Mouse (Mus musculus): ENCODE data around the gene Cckbr. TPM values are rescaled to one million over a fixed set of nuclear protein-coding genes. Genes with fewer than 3 reads are reported as not detected.

Cckbr gene
- polyA plus RNA-seq, 1 experiment from 2014 or later = 0.25 TPM

DNA sequence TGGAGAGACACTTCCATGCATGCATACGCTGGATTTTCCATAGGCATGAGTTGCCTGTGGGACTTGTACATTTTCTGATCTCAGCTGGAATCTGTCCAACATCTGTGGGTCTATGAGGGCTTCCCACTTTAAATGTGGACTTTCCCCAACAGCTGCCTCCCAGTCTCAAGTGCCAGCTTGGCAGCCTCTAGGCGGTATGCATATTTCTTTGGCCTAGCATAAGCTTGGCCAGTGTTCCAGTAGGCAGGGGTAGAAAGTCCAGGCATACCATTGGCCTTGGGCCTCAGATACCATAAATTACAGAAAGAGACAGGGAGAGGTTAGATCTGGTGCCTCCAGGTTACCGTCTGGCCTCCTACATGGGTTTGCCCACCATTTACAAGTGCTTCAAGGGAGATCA, 72.3 kb downstream of the Cckbr start:
- Histone ChIP-seq H3K4me3 (ENCODE audit: low read depth, low read length) (no peak overlapping the region), H3K4me1 (ENCODE audit: insufficient read depth) (no peaks in the 10 kb centered on the region), H3K36me3 (ENCODE audit: insufficient read depth) (no peaks in the 10 kb centered on the region), H3K4me2 (no peak overlapping the region), H3K27ac (ENCODE audit: low read depth) (no peak overlapping the region), H3K27me3 (ENCODE audit: insufficient read depth, low read length) (no peaks in the 10 kb centered on the region), H3K9me3 (ENCODE audit: low read depth, low read length) (no peaks in the 10 kb centered on the region), H3K9ac (no peak overlapping the region)
- 91% methylated on average over 3 of the region's 3 CpGs for WGBS
- no peak for DNase-seq
- no peak for ATAC-seq (ENCODE audit: insufficient read depth)
- TF ChIP-seq CTCF (IDR thresholded peaks at IDR 0.05; ENCODE audit: low read depth) = no peak

DNA sequence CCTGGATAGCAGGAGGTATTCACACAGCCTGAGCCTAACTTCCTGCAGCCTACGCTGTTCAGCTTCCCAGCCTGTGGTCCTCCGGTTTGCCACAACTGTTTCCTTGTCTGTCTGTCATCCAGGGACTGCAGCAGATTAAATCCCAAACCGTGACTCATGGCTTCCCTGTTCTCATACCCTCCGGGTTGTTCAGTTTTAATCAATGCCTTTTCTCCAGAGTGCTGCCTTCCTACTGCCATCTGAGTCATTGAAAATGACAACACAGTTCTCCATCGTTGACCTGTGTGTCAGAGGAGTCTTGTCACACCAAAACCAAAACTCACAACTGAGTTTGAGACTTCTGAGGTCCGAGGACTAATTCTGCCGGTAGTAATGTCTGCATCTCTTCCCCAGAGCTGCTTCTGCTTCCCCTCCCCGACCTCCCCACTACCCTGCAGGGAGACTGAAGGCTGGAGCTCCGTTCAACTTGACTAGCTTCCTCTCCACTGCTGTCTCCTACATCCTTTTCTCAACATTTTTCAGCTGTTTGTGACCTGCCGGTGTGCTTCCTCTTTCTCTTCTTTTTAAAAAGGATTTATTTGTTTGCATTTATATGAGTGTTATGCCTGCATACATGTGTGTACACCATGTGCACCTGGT, 73.4 kb downstream of the Cckbr start:
- Histone ChIP-seq H3K9ac (no peak overlapping the region), H3K27me3 (ENCODE audit: insufficient read depth, low read length) (no peaks in the 10 kb centered on the region), H3K4me2 (no peak overlapping the region), H3K4me3 (ENCODE audit: low read depth, low read length) (no peak overlapping the region), H3K9me3 (ENCODE audit: low read depth, low read length) (no peaks in the 10 kb centered on the region), H3K36me3 (ENCODE audit: insufficient read depth) (no peaks in the 10 kb centered on the region), H3K4me1 (ENCODE audit: insufficient read depth) (no peaks in the 10 kb centered on the region), H3K27ac (ENCODE audit: low read depth) (no peak overlapping the region)
- DNase-seq (no peak), ATAC-seq (ENCODE audit: insufficient read depth) (no peak)
- WGBS = 49% methylated on average over 10 of the region's 10 CpGs
- TF ChIP-seq CTCF (IDR thresholded peaks at IDR 0.05; ENCODE audit: low read depth) = no peak

DNA sequence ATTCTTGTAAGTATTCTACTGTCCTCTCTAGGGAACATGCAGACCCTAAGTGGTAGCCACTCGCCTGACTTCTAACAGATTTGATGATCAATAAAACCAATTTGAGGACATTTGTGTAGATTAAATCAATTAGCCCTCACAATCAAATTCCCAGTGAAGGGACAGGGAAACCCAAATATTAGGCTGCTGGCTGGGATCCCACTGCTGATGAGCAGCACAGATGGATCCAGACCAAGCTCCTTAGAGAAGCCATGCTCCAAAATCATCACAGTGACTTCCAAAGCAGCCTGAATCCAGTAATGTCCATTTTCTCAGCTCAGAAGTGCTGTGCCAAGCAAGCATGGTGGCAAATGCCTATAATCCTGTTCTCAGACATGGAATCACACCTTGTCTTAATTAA, 74.1 kb downstream of the Cckbr start:
- TF ChIP-seq CTCF (IDR thresholded peaks at IDR 0.05; ENCODE audit: low read depth) = no peak
- Histone ChIP-seq H3K27ac (ENCODE audit: low read depth) (no peak overlapping the region), H3K9me3 (ENCODE audit: low read depth, low read length) (no peaks in the 10 kb centered on the region), H3K4me3 (ENCODE audit: low read depth, low read length) (no peak overlapping the region), H3K36me3 (ENCODE audit: insufficient read depth) (no peaks in the 10 kb centered on the region), H3K4me1 (ENCODE audit: insufficient read depth) (no peaks in the 10 kb centered on the region), H3K9ac (no peak overlapping the region), H3K4me2 (no peak overlapping the region), H3K27me3 (ENCODE audit: insufficient read depth, low read length) (no peaks in the 10 kb centered on the region)
- 78% methylated on average over 1 of the region's 1 CpGs for WGBS
- no peak for ATAC-seq (ENCODE audit: insufficient read depth)
- no peak for DNase-seq

DNA sequence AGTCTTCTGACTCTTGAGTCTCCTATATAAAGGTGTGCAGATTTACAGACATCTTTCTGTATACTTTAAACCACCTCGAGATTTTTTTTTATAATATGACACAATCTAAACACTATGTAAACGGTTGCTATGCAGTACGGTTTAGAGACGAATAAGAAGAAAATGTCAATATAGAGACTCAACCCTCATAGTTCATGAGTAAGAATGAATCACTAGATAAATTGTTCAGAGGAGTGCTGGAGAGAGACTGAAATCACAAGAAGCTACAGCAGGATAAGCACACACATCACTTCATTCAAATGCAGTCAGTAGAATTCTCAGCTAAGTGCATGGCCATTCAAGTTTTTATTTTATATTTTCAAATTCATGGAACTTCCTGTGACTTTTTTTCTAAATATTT, 76.5 kb downstream of the Cckbr start:
- no peaks in the 10 kb centered on the region for H3K27me3 ChIP-seq (ENCODE audit: insufficient read depth, low read length)
- no peak for TF ChIP-seq CTCF (IDR thresholded peaks at IDR 0.05; ENCODE audit: low read depth)
- WGBS = 60% methylated on average over 4 of the region's 4 CpGs
- no peak overlapping the region for H3K4me2 ChIP-seq
- ATAC-seq (ENCODE audit: insufficient read depth) = no peak
- H3K9me3 ChIP-seq (ENCODE audit: low read depth, low read length) = no peaks in the 10 kb centered on the region
- no peaks in the 10 kb centered on the region for H3K4me1 ChIP-seq (ENCODE audit: insufficient read depth)
- H3K9ac ChIP-seq = no peak overlapping the region
- no peak overlapping the region for H3K4me3 ChIP-seq (ENCODE audit: low read depth, low read length)
- no peak for DNase-seq
- H3K27ac ChIP-seq (ENCODE audit: low read depth) = no peak overlapping the region
- no peaks in the 10 kb centered on the region for H3K36me3 ChIP-seq (ENCODE audit: insufficient read depth)

DNA sequence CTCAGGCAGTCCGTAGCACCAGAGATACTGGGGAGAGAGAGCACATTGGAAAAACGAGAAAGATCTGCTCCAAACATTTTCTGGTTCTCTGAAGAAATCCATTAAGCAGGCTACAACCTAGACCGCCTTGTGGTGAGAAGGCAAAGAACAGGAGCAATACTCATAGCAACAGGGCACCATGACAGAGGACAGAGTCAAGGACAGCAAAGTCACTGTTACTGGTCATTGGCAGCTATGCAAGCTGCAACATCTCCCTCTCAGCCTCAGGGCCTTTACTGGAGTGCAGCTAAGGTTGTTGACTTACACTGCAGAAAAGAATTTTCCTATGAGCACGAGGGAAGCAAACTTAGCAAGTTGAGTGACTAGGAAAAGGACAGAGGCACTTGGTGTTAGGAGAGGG, 81.7 kb downstream of the Cckbr start:
- ATAC-seq (ENCODE audit: insufficient read depth) = no peak
- Histone ChIP-seq H3K4me3 (ENCODE audit: low read depth, low read length) (no peak overlapping the region), H3K9ac (no peak overlapping the region), H3K9me3 (ENCODE audit: low read depth, low read length) (no peaks in the 10 kb centered on the region), H3K27me3 (ENCODE audit: insufficient read depth, low read length) (no peaks in the 10 kb centered on the region), H3K4me1 (ENCODE audit: insufficient read depth) (no peaks in the 10 kb centered on the region), H3K4me2 (no peak overlapping the region), H3K27ac (ENCODE audit: low read depth) (no peak overlapping the region), H3K36me3 (ENCODE audit: insufficient read depth) (no peaks in the 10 kb centered on the region)
- TF ChIP-seq CTCF (IDR thresholded peaks at IDR 0.05; ENCODE audit: low read depth) = no peak
- DNase-seq = no peak
- WGBS = 68% methylated on average over 4 of the region's 4 CpGs

DNA sequence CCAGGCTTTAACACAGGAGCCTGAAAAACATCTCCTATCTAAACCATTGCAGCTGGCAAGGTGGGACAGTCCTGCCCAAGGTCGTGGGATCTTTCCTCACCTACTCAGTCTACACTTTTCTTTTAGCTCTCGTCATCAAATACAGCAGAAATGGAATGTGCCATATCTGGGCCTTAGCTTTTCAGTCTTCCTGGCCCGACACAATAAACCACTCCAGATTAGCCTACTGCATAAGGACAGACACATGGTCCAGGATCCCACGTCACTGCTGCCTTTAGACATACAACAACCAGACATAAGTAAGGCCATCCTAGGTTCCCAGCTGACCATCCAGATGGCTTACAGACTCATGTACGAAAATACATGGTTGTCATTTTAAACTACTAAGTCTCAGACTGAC, 84.6 kb downstream of the Cckbr start:
- no peak overlapping the region for H3K27ac ChIP-seq (ENCODE audit: low read depth)
- H3K4me3 ChIP-seq (ENCODE audit: low read depth, low read length) = no peak overlapping the region
- no peaks in the 10 kb centered on the region for H3K27me3 ChIP-seq (ENCODE audit: insufficient read depth, low read length)
- no peak overlapping the region for H3K9ac ChIP-seq
- DNase-seq (no peak), ATAC-seq (ENCODE audit: insufficient read depth) (no peak)
- WGBS = 70% methylated on average over 5 of the region's 5 CpGs
- H3K36me3 ChIP-seq (ENCODE audit: insufficient read depth) = no peaks in the 10 kb centered on the region
- H3K9me3 ChIP-seq (ENCODE audit: low read depth, low read length) = no peaks in the 10 kb centered on the region
- no peak overlapping the region for H3K4me2 ChIP-seq
- no peaks in the 10 kb centered on the region for H3K4me1 ChIP-seq (ENCODE audit: insufficient read depth)
- TF ChIP-seq CTCF (IDR thresholded peaks at IDR 0.05; ENCODE audit: low read depth) = no peak

DNA sequence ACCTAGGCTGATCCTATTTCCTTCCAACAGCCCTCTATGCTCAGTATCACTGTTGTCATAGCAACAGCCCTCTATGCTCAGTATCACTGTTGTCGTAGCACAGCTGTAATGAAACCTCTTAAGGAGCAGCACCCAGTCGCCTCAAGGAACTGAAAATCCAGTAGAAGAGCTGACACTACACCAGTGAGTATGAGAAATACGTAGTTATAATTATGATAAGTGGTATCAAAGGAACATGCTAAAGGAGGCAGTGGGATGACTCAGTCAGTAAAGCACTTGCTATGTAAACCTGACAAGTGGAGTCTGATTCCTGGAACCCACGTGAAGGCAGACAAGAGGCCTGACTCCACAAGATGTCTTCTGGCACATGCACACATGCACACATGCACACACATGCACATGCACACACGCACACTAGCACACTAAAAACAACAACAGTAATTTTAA, 88.3 kb downstream of the Cckbr start:
- Histone ChIP-seq H3K4me1 (ENCODE audit: insufficient read depth) (no peaks in the 10 kb centered on the region), H3K9ac (no peak overlapping the region), H3K4me2 (no peak overlapping the region), H3K4me3 (ENCODE audit: low read depth, low read length) (no peak overlapping the region), H3K27ac (ENCODE audit: low read depth) (no peak overlapping the region), H3K27me3 (ENCODE audit: insufficient read depth, low read length) (no peaks in the 10 kb centered on the region), H3K9me3 (ENCODE audit: low read depth, low read length) (no peaks in the 10 kb centered on the region), H3K36me3 (ENCODE audit: insufficient read depth) (no peaks in the 10 kb centered on the region)
- no peak for ATAC-seq (ENCODE audit: insufficient read depth)
- DNase-seq = no peak
- TF ChIP-seq CTCF (IDR thresholded peaks at IDR 0.05; ENCODE audit: low read depth) = no peak
- 36% methylated on average over 5 of the region's 5 CpGs for WGBS

DNA sequence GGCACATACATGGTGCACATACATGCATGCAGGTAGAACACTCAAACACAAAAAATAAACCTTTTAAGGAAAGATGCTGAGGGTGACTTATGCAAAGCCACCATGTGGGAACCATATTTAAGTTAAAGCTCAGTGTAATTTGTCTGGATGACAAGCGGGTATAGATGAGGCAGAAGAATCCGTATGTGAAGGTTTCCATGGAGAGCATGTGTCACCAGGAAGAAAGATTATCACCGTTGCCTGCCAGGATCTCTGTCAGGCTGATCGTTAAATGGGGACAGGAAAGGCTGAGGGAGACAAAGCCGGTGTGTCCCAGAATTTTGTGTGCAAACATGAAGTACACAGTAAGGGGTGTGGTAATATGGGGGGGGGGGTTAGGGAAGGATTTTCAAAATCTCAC, 89.0 kb downstream of the Cckbr start:
- H3K9me3 ChIP-seq (ENCODE audit: low read depth, low read length) = no peaks in the 10 kb centered on the region
- 39% methylated on average over 5 of the region's 5 CpGs for WGBS
- no peak overlapping the region for H3K27ac ChIP-seq (ENCODE audit: low read depth)
- H3K9ac ChIP-seq = no peak overlapping the region
- no peak for TF ChIP-seq CTCF (IDR thresholded peaks at IDR 0.05; ENCODE audit: low read depth)
- H3K27me3 ChIP-seq (ENCODE audit: insufficient read depth, low read length) = no peaks in the 10 kb centered on the region
- H3K4me3 ChIP-seq (ENCODE audit: low read depth, low read length) = no peak overlapping the region
- H3K36me3 ChIP-seq (ENCODE audit: insufficient read depth) = no peaks in the 10 kb centered on the region
- no peak for DNase-seq
- H3K4me1 ChIP-seq (ENCODE audit: insufficient read depth) = no peaks in the 10 kb centered on the region
- H3K4me2 ChIP-seq = no peak overlapping the region
- ATAC-seq (ENCODE audit: insufficient read depth) = no peak

Data from lung, embryonic 14.5 days (tissue).